8 mouse cellular contexts compared by ENCODE assay signal in genomic region chr2:16355611-16356105, GRCm38 (mm10). TPM values are rescaled to one million over a fixed set of nuclear protein-coding genes. Genes with fewer than 3 reads are reported as not detected.
DNase-seq lines count a peak whose midpoint lies in the region; ATAC-seq lines count a peak whose summit lies in the region.

No protein-coding gene starts in this region.

- 0 out of 2 replicates have a peak, but pooled peaks cover 7% of the 10 kb centered on the region for H3K27me3 ChIP-seq in hindbrain, embryonic 14.5 days (ENCODE audit: control insufficient read depth, insufficient read depth, low read length)
- peaks cover 26% of the 10 kb centered on the region for H3K27me3 ChIP-seq in liver, embryonic 16.5 days (ENCODE audit: control insufficient read depth, insufficient read depth, low read depth, low read length)

- peak overlapping the region; percentile 86 for H3K27ac ChIP-seq in hindbrain, embryonic 14.5 days
- no peak overlapping the region for H3K27ac ChIP-seq in liver, embryonic 16.5 days (ENCODE audit: low read length)

- 0 out of 2 replicates have a peak, but pooled peaks cover 13% of the 10 kb centered on the region for H3K4me1 ChIP-seq in hindbrain, embryonic 14.5 days (replicated peaks; ENCODE audit: control insufficient read depth, insufficient read depth, low read length)
- no peaks in the 10 kb centered on the region for H3K4me1 ChIP-seq in liver, embryonic 16.5 days (ENCODE audit: control insufficient read depth, low read depth, low read length)

- no peaks in the 10 kb centered on the region for H3K36me3 ChIP-seq in hindbrain, embryonic 14.5 days (replicated peaks; ENCODE audit: control insufficient read depth, insufficient read depth)
- H3K36me3 ChIP-seq in liver, embryonic 16.5 days (ENCODE audit: control insufficient read depth, insufficient read depth) = no peaks in the 10 kb centered on the region

- peak; percentile 60 for DNase-seq in layer of hippocampus, adult 9-11 months
- DNase-seq in layer of hippocampus, postnatal 36 days = no peak
- peak; percentile 58 for DNase-seq in T-cell, adult 2 months (ENCODE audit: low spot score)
- DNase-seq in embryo, embryonic 11 days = peak; percentile 91
- peak; percentile 75 for DNase-seq in hindbrain, embryonic 14.5 days (ENCODE audit: low spot score)
- peak; percentile 35 for DNase-seq in retina, postnatal 7 days (ENCODE audit: low read depth, low spot score)
- DNase-seq in urinary bladder, postnatal 36 days (ENCODE audit: low spot score in 2 of 2) = no peak

- H3K4me2 ChIP-seq in hindbrain, embryonic 14.5 days (replicated peaks) = peak overlapping the region; percentile 80
- peak overlapping the region; percentile 64 for H3K4me2 ChIP-seq in liver, embryonic 16.5 days (ENCODE audit: low read depth, low read length)

- 0% methylated on average over 22 of the region's 22 CpGs for WGBS in hindbrain, embryonic 14.5 days
- WGBS in liver, embryonic 16.5 days (ENCODE audit: insufficient replicate concordance) = under 1% methylated on average over 22 of the region's 22 CpGs

- peak overlapping the region; percentile 72 for H3K9ac ChIP-seq in hindbrain, embryonic 14.5 days
- no peak overlapping the region for H3K9ac ChIP-seq in liver, embryonic 16.5 days (ENCODE audit: low read depth, low read length)

- no peaks in the 10 kb centered on the region for H3K9me3 ChIP-seq in hindbrain, embryonic 14.5 days (ENCODE audit: control insufficient read depth, low read length)
- H3K9me3 ChIP-seq in liver, embryonic 16.5 days (replicated peaks; ENCODE audit: control insufficient read depth, low read length) = no peaks in the 10 kb centered on the region

- peak overlapping the region; percentile 61 for H3K4me3 ChIP-seq in hindbrain, embryonic 14.5 days (replicated peaks; ENCODE audit: low read length)
- H3K4me3 ChIP-seq in liver, embryonic 16.5 days (ENCODE audit: low read depth, low read length) = peak overlapping the region; percentile 53

- ATAC-seq in hindbrain, embryonic 14.5 days (ENCODE audit: low FRiP score) = peak; percentile 90
- ATAC-seq in liver, embryonic 16.5 days (ENCODE audit: low read depth) = no peak

RNA-seq across cellular contexts. Expression of gene Plxdc2, which starts 0.4 kb away (rescaled TPM):
- total RNA-seq in layer of hippocampus, postnatal 36 days (2021) = 10 to 100 TPM; 24.7 to 26.7 TPM
- 25.6 and 31.7 TPM in 2 replicates for polyA plus RNA-seq in hindbrain, embryonic 14.5 days (2014; fragmentation: Nextera tagmentation; extraction: Ambion mirVana)
- polyA plus RNA-seq in liver, embryonic 16.5 days (2015; fragmentation: Nextera tagmentation; extraction: Ambion mirVana) = 1.7 and 1.8 TPM in 2 replicates

Comparison
In these comparisons a context has a peak if more than half of its experiments do, and no peak if none do; other contexts are left out.
1. DNase-seq: peak in layer of hippocampus, adult 9-11 months (single experiment), T-cell, adult 2 months (single experiment), embryo, embryonic 11 days (single experiment), hindbrain, embryonic 14.5 days (single experiment) and retina, postnatal 7 days (single experiment); none in layer of hippocampus, postnatal 36 days (0 of 2) and urinary bladder, postnatal 36 days (0 of 2).